Mouse (Mus musculus) heart, adult 2 months (tissue): Measurements from ENCODE around the gene Tecpr1.

Experiments
- CTCF ChIP-seq: fragments of 200-600 bp; IDR thresholded peaks from 2 replicates; pipeline ENCODE4 v1.8.1; 2022; ENCODE audit warnings: antibody characterized with exemption, mild to moderate bottlenecking, moderate library complexity
- EP300 ChIP-seq: fragments of 200-500 bp; IDR thresholded peaks from 2 replicates; pipeline ENCODE4 v1.6.1; 2011; ENCODE audit warnings: low read depth, low read length, control low read depth; ENCODE audit not compliant: insufficient read depth
- POLR2A ChIP-seq: fragments of 200-500 bp; IDR thresholded peaks from 2 replicates; pipeline ENCODE4 v1.6.1; 2011; ENCODE audit warnings: mild to moderate bottlenecking, low read depth, low read length, control low read depth; ENCODE audit not compliant: insufficient read depth

GRCm38 (mm10) chr5:144254122-144254810 lies 30.9 kb upstream of the Tecpr1 start:
- TF ChIP-seq EP300 (no peak), CTCF (no peak), POLR2A (peak; percentile 72)
